Mouse (Mus musculus) cerebellum, adult 2 months (tissue): ENCODE results near the gene Gpatch2l. TPM values are rescaled to one million over a fixed set of nuclear protein-coding genes. Genes with fewer than 3 reads are reported as not detected.

Source experiments
- DNase-seq, 2 experiments: peaks; one replicate each; pipeline ENCODE4 v3.0.0; 2021
- H3K27ac ChIP-seq: fragments of 200-500 bp; 2 replicates; pipeline ENCODE4 v1.5.1; 2012; ENCODE audit warnings: low read length, control low read depth, inconsistent platforms; ENCODE audit not compliant: insufficient read depth
- H3K27me3 ChIP-seq: fragments of 200-500 bp; 2 replicates; pipeline ENCODE4 v1.6.1; 2012; ENCODE audit warnings: inconsistent platforms, mild to moderate bottlenecking, low read length, moderate library complexity; ENCODE audit not compliant: control insufficient read depth, insufficient read depth
- H3K4me1 ChIP-seq: fragments of 200-500 bp; 2 replicates; pipeline ENCODE4 v1.6.1; 2011; ENCODE audit warnings: low read length; ENCODE audit not compliant: control insufficient read depth, insufficient read depth
- H3K4me3 ChIP-seq: fragments of 200-500 bp; replicated peaks from 2 replicates; pipeline ENCODE3; 2011; ENCODE audit warnings: mild to moderate bottlenecking, low read depth, low read length, control low read depth; ENCODE audit not compliant: insufficient read depth
- CTCF ChIP-seq: fragments of 200-500 bp; IDR thresholded peaks from 2 replicates; pipeline ENCODE4 v1.5.1; 2011; ENCODE audit warnings: low read depth, mild to moderate bottlenecking, control low read depth, low read length, moderate library complexity, borderline replicate concordance; ENCODE audit not compliant: insufficient read depth
- POLR2A ChIP-seq: fragments of 200-500 bp; IDR thresholded peaks from 2 replicates; pipeline ENCODE4 v1.6.1; 2011; ENCODE audit warnings: low read length, control low read depth, borderline replicate concordance; ENCODE audit not compliant: insufficient read depth
- WGBS: fragments of 180-500 bp; shearing (Covaris S2); methylation state at CpG from one replicate; pipeline ENCODE4 v1.1.7; 2018; 5-methylcytosine and 5-hydroxymethylcytosine counted together
- polyA plus RNA-seq: library from polyadenylated mRNA; depleted of rRNA; stranded (reverse); fragments of >200 nt; gene quantifications from 2 replicates; pipeline ENCODE4 v1.2.3, GENCODE M21; 2012

Gene Gpatch2l
- polyA plus RNA-seq, 1 experiment, result 26.1 TPM

- Histone ChIP-seq H3K4me1 (peaks cover 6% of the 10 kb centered on the region), H3K4me3 (no peak overlapping the region), H3K27ac (no peak overlapping the region), H3K27me3 (no peaks in the 10 kb centered on the region)
- DNase-seq, result no peak
- TF ChIP-seq POLR2A, result no peak
- TF ChIP-seq CTCF, result no peak
- 66% methylated on average over 4 of the region's 4 CpGs for WGBS
Measured at GRCm38 (mm10) chr12:86250183-86250582, 8.5 kb downstream of the Gpatch2l start.

- WGBS, result 73% methylated on average over 7 of the region's 7 CpGs
Measured at GRCm38 (mm10) chr12:86254910-86255309, 13.3 kb downstream of the Gpatch2l start.

GRCm38 (mm10) chr12:86271626-86272025 is 30.0 kb downstream of the Gpatch2l start:
- H3K27me3 ChIP-seq, result no peaks in the 10 kb centered on the region
- no peak overlapping the region for H3K27ac ChIP-seq
- 71% methylated on average over 9 of the region's 9 CpGs for WGBS
- no peaks in the 10 kb centered on the region for H3K4me1 ChIP-seq
- no peak for TF ChIP-seq CTCF
- no peak for DNase-seq
- H3K4me3 ChIP-seq, result no peak overlapping the region

More at GRCm38 (mm10) chr12:86254910-86255309, 13.3 kb downstream of the Gpatch2l start:
- no peak for DNase-seq
- TF ChIP-seq CTCF (no peak), POLR2A (no peak)
- Histone ChIP-seq H3K4me3 (no peak overlapping the region), H3K27me3 (no peaks in the 10 kb centered on the region), H3K27ac (no peak overlapping the region), H3K4me1 (0 out of 2 replicates have a peak, but pooled peaks cover 2% of the 10 kb centered on the region)

GRCm38 (mm10) chr12:86274246-86274645 is 32.6 kb downstream of the Gpatch2l start:
- H3K4me3 ChIP-seq, result no peak overlapping the region
- H3K4me1 ChIP-seq, result no peaks in the 10 kb centered on the region
- H3K27me3 ChIP-seq, result no peaks in the 10 kb centered on the region
- 60% methylated on average over 2 of the region's 2 CpGs for WGBS
- H3K27ac ChIP-seq, result no peak overlapping the region
- TF ChIP-seq CTCF (no peak), POLR2A (no peak)
- DNase-seq, result no peak

- no peak for DNase-seq
- Histone ChIP-seq H3K4me1 (no peaks in the 10 kb centered on the region), H3K27me3 (no peaks in the 10 kb centered on the region), H3K27ac (no peak overlapping the region), H3K4me3 (no peak overlapping the region)
- TF ChIP-seq POLR2A, result no peak
- no peak for TF ChIP-seq CTCF
- WGBS, result 95% methylated on average over 3 of the region's 3 CpGs
Measured at GRCm38 (mm10) chr12:86275731-86276130, 34.1 kb downstream of the Gpatch2l start.

GRCm38 (mm10) chr12:86276463-86276862 is 34.8 kb downstream of the Gpatch2l start:
- Histone ChIP-seq H3K4me1 (no peaks in the 10 kb centered on the region), H3K4me3 (no peak overlapping the region), H3K27ac (no peak overlapping the region), H3K27me3 (no peaks in the 10 kb centered on the region)
- DNase-seq, result no peak
- TF ChIP-seq POLR2A (no peak), CTCF (no peak)
- WGBS, result 19% methylated on average over 2 of the region's 2 CpGs

- 43% methylated on average over 5 of the region's 5 CpGs for WGBS
- no peak for DNase-seq
- no peak for TF ChIP-seq CTCF
- TF ChIP-seq POLR2A, result no peak
Measured at GRCm38 (mm10) chr12:86276895-86277294, 35.2 kb downstream of the Gpatch2l start.

GRCm38 (mm10) chr12:86280000-86280399 is 38.3 kb downstream of the Gpatch2l start:
- H3K4me3 ChIP-seq, result no peak overlapping the region
- WGBS, result 72% methylated on average over 10 of the region's 10 CpGs
- DNase-seq, result no peak
- no peaks in the 10 kb centered on the region for H3K4me1 ChIP-seq
- H3K27ac ChIP-seq, result no peak overlapping the region
- no peak for TF ChIP-seq POLR2A
- no peak for TF ChIP-seq CTCF
- H3K27me3 ChIP-seq, result no peaks in the 10 kb centered on the region

More at GRCm38 (mm10) chr12:86276895-86277294, 35.2 kb downstream of the Gpatch2l start:
- Histone ChIP-seq H3K4me3 (no peak overlapping the region), H3K27me3 (no peaks in the 10 kb centered on the region), H3K27ac (no peak overlapping the region), H3K4me1 (no peaks in the 10 kb centered on the region)
